Mouse (Mus musculus) liver, embryonic 16.5 days (tissue): ENCODE measurements around the gene Fcf1. TPM values are rescaled to one million over a fixed set of nuclear protein-coding genes. Genes with fewer than 3 reads are reported as not detected.
A peak's percentile ranks its signal among the peaks of the same experiment; 100 is the strongest.

Experiments
- ATAC-seq: fragments of 200-750 bp; cut with Nextera tagmentation; 2 replicates; pipeline ENCODE4 v1.8.0; 2017; ENCODE audit warnings: low read depth, mild to moderate bottlenecking, moderate number of reproducible peaks, moderate library complexity
- H3K27ac ChIP-seq: fragments of 300-500 bp; sonication (generic); 2 replicates; pipeline ENCODE4 v1.5.1; 2014; ENCODE audit warnings: mild to moderate bottlenecking, low read length
- H3K27me3 ChIP-seq: fragments of 300-500 bp; sonication (generic); 2 replicates; pipeline ENCODE4 v1.6.1; 2014; ENCODE audit warnings: low read depth, low read length, mixed read lengths; ENCODE audit not compliant: control insufficient read depth, insufficient read depth
- H3K36me3 ChIP-seq: fragments of 300-500 bp; sonication (generic); 2 replicates; pipeline ENCODE4 v1.6.1; 2014; ENCODE audit warnings: mild to moderate bottlenecking; ENCODE audit not compliant: control insufficient read depth, insufficient read depth
- H3K4me1 ChIP-seq: fragments of 300-500 bp; sonication (generic); 2 replicates; pipeline ENCODE4 v1.6.1; 2014; ENCODE audit warnings: low read depth, low read length, mixed read lengths; ENCODE audit not compliant: control insufficient read depth
- H3K4me2 ChIP-seq: fragments of 300-500 bp; sonication (generic); 2 replicates; pipeline ENCODE4 v1.6.1; 2014; ENCODE audit warnings: low read depth, low read length, mixed read lengths
- H3K4me3 ChIP-seq: fragments of 300-500 bp; sonication (generic); 2 replicates; pipeline ENCODE4 v1.5.1; 2014; ENCODE audit warnings: low read depth, mild to moderate bottlenecking, low read length
- H3K9ac ChIP-seq: fragments of 300-500 bp; sonication (generic); 2 replicates; pipeline ENCODE4 v1.6.1; 2014; ENCODE audit warnings: low read depth, low read length
- H3K9me3 ChIP-seq: fragments of 300-500 bp; sonication (generic); replicated peaks from 2 replicates; pipeline ENCODE4 v1.6.1; 2016; ENCODE audit warnings: low read length; ENCODE audit not compliant: control insufficient read depth
- WGBS: fragments of 180-500 bp; shearing (Covaris S2); extraction: QIAGEN DNeasy Blood & Tissue Kit; methylation state at CpG from one replicate; pipeline ENCODE4 v1.1.7; 2014; ENCODE audit not compliant: insufficient replicate concordance; 5-methylcytosine and 5-hydroxymethylcytosine counted together
- polyA plus RNA-seq: library from polyadenylated mRNA; unstranded; fragments of >200 nt; fragmentation: Nextera tagmentation; extraction: Ambion mirVana; gene quantifications from 2 replicates; pipeline ENCODE4 v1.2.1, GENCODE M21; 2015

The Fcf1 gene
- polyA plus RNA-seq, 1 experiment from 2014 or later, result 71.0 TPM

GRCm38 (mm10) chr12:84943006-84943952, 27.4 kb upstream of the Fcf1 start:
- H3K4me3 ChIP-seq, result no peak overlapping the region
- no peaks in the 10 kb centered on the region for H3K27me3 ChIP-seq
- WGBS, result 68% methylated on average over 21 of the region's 21 CpGs
- no peak for ATAC-seq
- no peak overlapping the region for H3K9ac ChIP-seq
- H3K27ac ChIP-seq, result no peak overlapping the region
- no peak overlapping the region for H3K4me2 ChIP-seq
- H3K4me1 ChIP-seq, result peaks cover 10% of the 10 kb centered on the region
- peaks cover 42% of the 10 kb centered on the region for H3K36me3 ChIP-seq
- no peaks in the 10 kb centered on the region for H3K9me3 ChIP-seq

GRCm38 (mm10) chr12:84944150-84944812, 26.4 kb upstream of the Fcf1 start:
- no peak overlapping the region for H3K4me3 ChIP-seq
- H3K36me3 ChIP-seq, result peaks cover 39% of the 10 kb centered on the region
- 0 out of 2 replicates have a peak, but pooled peaks have one; percentile 32 for ATAC-seq
- WGBS, result 21% methylated on average over 4 of the region's 4 CpGs
- H3K27me3 ChIP-seq, result no peaks in the 10 kb centered on the region
- no peak overlapping the region for H3K9ac ChIP-seq
- no peak overlapping the region for H3K4me2 ChIP-seq
- H3K4me1 ChIP-seq, result peaks cover 10% of the 10 kb centered on the region
- H3K9me3 ChIP-seq, result no peaks in the 10 kb centered on the region
- no peak overlapping the region for H3K27ac ChIP-seq

GRCm38 (mm10) chr12:84944813-84945553, 25.7 kb upstream of the Fcf1 start:
- Histone ChIP-seq H3K9me3 (no peaks in the 10 kb centered on the region), H3K4me3 (no peak overlapping the region), H3K27ac (no peak overlapping the region), H3K4me2 (no peak overlapping the region), H3K4me1 (peaks cover 10% of the 10 kb centered on the region), H3K27me3 (no peaks in the 10 kb centered on the region), H3K36me3 (peaks cover 40% of the 10 kb centered on the region), H3K9ac (no peak overlapping the region)
- ATAC-seq, result no peak
- WGBS, result 70% methylated on average over 9 of the region's 9 CpGs

- no peak overlapping the region for H3K9ac ChIP-seq
- peaks cover 27% of the 10 kb centered on the region for H3K36me3 ChIP-seq
- no peaks in the 10 kb centered on the region for H3K9me3 ChIP-seq
- 51% methylated on average over 2 of the region's 2 CpGs for WGBS
- no peaks in the 10 kb centered on the region for H3K27me3 ChIP-seq
- no peak overlapping the region for H3K27ac ChIP-seq
- peaks cover 10% of the 10 kb centered on the region for H3K4me1 ChIP-seq
- no peak overlapping the region for H3K4me2 ChIP-seq
- no peak for ATAC-seq
- H3K4me3 ChIP-seq, result no peak overlapping the region
These were observed 22.7 kb upstream of the Fcf1 start for GRCm38 (mm10) chr12:84947894-84948583.

GRCm38 (mm10) chr12:84948584-84949285, 22.0 kb upstream of the Fcf1 start:
- no peaks in the 10 kb centered on the region for H3K9me3 ChIP-seq
- H3K4me1 ChIP-seq, result peaks cover 10% of the 10 kb centered on the region
- no peak overlapping the region for H3K9ac ChIP-seq
- H3K27me3 ChIP-seq, result no peaks in the 10 kb centered on the region
- H3K4me3 ChIP-seq, result no peak overlapping the region
- H3K27ac ChIP-seq, result no peak overlapping the region
- H3K36me3 ChIP-seq, result peaks cover 23% of the 10 kb centered on the region
- ATAC-seq, result no peak
- no peak overlapping the region for H3K4me2 ChIP-seq
- WGBS, result 79% methylated on average over 6 of the region's 6 CpGs

- WGBS, result 84% methylated on average over 6 of the region's 6 CpGs
- Histone ChIP-seq H3K4me3 (no peak overlapping the region), H3K36me3 (peaks cover 23% of the 10 kb centered on the region), H3K4me2 (no peak overlapping the region), H3K4me1 (no peaks in the 10 kb centered on the region; the same call in 1 of the 2 replicates), H3K27ac (no peak overlapping the region), H3K27me3 (no peaks in the 10 kb centered on the region), H3K9me3 (no peaks in the 10 kb centered on the region), H3K9ac (no peak overlapping the region)
- ATAC-seq, result peak; percentile 24; the same call in 1 of the 2 replicates
These were observed 19.9 kb upstream of the Fcf1 start for GRCm38 (mm10) chr12:84950763-84951162.

GRCm38 (mm10) chr12:84951531-84951930, 19.2 kb upstream of the Fcf1 start:
- Histone ChIP-seq H3K4me2 (no peak overlapping the region), H3K9ac (no peak overlapping the region), H3K4me3 (no peak overlapping the region), H3K9me3 (no peaks in the 10 kb centered on the region), H3K4me1 (no peaks in the 10 kb centered on the region; the same call in 1 of the 2 replicates), H3K27ac (no peak overlapping the region), H3K36me3 (peaks cover 23% of the 10 kb centered on the region), H3K27me3 (no peaks in the 10 kb centered on the region)
- no peak for ATAC-seq
- WGBS, result 70% methylated on average over 8 of the region's 8 CpGs

- H3K4me1 ChIP-seq, result no peaks in the 10 kb centered on the region; the same call in 1 of the 2 replicates
- H3K27ac ChIP-seq, result no peak overlapping the region
- no peak for ATAC-seq
- H3K9ac ChIP-seq, result no peak overlapping the region
- H3K4me2 ChIP-seq, result no peak overlapping the region
- WGBS, result 68% methylated on average over 1 of the region's 1 CpGs
- no peaks in the 10 kb centered on the region for H3K9me3 ChIP-seq
- peaks cover 19% of the 10 kb centered on the region for H3K36me3 ChIP-seq
- H3K4me3 ChIP-seq, result no peak overlapping the region
- H3K27me3 ChIP-seq, result no peaks in the 10 kb centered on the region
These were observed 18.3 kb upstream of the Fcf1 start for GRCm38 (mm10) chr12:84952351-84952750.
